Mouse (Mus musculus) forelimb bud, embryonic 11.5 days (tissue): ENCODE data around the gene Nemp2.
"Not testable (repeated sequence)": the region's sequence is repeated elsewhere in the genome, so short reads cannot be mapped to it uniquely, and the experiment has no call there.

Experiments used
- DNase-seq: peaks from one replicate; pipeline ENCODE4 v3.0.0-alpha.2; 2012; ENCODE audit warnings: low read depth, low spot score

Gene Nemp2

GRCm38 (mm10) chr1:52653366-52653765 lies 22.9 kb downstream of the Nemp2 start:
- no peak for DNase-seq

GRCm38 (mm10) chr1:52655153-52655552 lies 24.6 kb downstream of the Nemp2 start:
- no peak for DNase-seq

DNA sequence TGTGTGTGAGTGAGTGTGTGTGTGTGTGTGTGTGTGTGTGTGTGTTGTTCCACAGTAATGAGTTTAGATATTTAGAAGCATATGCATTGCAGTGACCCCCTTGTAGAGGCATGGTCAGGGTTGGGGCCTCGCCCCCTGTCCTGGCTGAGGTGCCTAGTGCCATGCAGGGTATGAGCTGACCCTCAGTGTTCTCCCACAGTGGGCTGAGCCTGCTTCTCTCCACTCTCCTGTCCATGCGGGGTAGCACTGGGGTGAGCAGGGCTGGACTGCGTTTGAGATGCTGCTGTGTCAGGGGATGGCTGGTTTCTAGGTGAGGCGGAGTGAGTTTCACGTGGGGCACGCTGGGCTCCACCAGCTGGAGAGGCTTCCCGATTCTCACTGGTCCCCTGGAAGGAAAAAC lies 27.7 kb downstream of the Nemp2 start:
- no peak for DNase-seq

DNA sequence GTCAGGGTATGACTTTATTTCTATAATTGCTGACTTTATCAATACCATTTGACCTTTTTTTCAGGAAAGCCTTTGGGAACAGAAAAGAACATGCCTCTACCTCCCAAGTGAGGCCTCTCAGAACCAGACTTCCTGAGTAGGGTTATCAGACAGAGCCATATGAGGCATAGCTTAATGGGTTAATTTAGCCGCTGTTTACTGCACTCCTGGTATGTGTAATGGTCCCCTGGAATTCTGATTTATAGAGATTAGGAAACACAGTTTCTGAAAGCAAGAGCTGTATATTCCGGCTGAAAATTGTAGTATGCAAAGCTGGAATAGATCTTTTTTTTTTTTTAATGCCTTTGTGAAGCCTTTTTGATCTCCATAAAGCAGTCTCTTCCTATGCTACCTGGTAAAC lies 29.8 kb downstream of the Nemp2 start:
- no peak for DNase-seq

DNA sequence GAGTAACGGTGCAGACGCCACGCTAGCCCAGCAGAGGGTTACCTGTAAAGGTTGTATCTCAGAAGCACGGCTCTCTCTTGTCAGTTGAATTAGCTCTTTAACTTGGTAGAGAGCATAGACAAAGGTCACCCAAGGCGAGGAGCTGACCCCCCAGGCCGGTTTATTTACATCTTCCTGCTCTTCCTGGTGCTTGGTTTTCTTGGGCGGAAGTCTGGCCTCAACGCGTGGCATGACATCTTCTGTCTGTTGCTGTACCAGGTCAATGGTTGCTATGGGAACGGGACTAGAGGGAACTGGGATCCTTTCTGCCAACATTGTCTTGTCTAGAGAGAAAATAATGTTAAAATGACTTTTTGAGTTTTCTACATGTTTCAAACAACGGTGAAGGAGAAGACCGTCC lies 30.3 kb downstream of the Nemp2 start:
- DNase-seq: no peak

- DNase-seq: no peak
These were observed 32.7 kb downstream of the Nemp2 start for GRCm38 (mm10) chr1:52663228-52663627.

DNA sequence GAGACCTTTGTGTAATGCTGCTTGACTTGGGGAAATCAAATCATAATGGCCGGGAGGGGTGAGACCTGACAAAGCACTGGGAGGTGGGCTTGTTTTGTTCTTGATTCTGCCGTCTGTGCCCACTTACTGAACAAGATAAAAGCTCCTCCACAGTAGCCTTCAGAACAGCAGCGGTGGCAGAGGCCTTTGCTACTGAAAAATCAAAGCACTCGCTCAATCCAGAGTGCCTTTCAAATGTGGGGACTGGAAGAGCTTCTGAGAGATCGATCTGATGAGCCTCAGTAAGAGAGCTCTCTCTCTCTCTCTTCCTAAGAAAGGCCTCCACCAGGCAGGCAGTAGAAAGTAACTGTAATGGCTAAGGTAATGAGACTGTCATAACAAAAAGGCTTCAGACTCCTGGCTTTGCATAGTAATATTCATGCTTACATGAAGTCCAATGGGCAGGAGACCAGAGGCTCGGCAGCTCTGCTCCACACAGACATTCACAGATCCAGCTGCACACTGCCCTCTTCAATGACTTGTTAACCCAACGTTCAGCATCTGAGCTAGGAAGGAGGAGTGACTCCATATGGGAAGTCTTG lies 38.3 kb downstream of the Nemp2 start:
- DNase-seq: no peak

DNA sequence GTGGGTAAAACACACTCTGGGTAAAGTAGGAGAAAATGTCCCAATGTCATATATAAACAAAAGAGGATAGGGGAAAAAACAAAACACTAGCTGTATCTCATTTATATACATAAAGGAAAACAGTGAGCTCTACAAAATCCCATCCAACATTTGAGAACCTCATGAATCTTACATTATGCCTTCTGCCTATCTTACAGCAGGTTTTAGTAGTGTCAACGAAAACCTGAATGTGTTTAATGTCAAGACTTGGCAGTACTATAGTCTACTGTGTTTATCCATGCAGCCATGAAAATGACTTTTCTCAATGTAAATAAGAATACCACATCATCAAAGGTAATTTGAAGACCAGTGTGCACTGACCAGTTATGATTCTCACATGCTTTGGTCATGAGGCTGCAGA lies 39.4 kb downstream of the Nemp2 start:
- no peak for DNase-seq

GRCm38 (mm10) chr1:52675561-52676551 lies 45.4 kb downstream of the Nemp2 start:
- DNase-seq: no peak

- DNase-seq: no peak
These were observed 46.1 kb downstream of the Nemp2 start for GRCm38 (mm10) chr1:52676621-52677020.

DNA sequence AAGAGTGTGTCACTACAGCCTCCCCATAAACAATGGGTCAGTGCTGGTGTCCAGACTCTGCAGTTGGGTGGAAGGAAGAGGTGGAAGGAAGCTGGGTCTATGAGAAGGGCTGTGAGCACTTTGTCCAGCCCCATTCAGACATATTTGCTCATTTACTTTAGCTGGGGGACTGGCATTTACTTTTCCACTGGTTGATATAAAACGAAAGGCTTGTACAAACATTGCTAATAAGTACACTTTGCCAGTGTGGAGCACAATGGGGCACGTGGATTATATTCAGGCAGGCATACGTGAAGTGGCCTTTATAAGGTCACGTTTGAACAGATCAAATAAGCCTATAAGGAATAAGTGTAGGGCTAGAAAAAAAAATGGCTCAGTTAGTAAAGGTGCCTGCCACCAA lies 53.0 kb downstream of the Nemp2 start:
- no peak for DNase-seq

DNA sequence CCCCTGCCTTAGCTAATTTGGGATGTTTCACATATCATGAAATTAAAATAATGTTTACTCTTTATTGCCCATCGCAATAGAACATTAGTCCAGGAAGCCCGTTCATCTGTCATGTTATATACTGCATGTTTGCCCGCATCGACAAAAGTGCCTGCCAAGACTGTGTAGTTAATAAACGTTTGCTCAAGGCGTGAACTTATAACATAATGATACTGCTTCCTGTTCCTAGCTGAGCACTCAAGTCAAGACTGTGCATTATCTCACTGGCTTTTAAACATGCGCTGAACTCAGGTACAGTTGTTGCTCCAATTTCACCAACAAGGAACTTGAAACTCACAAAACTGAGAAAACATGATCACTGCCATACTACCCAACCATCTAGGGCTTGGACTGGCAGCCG lies 57.1 kb downstream of the Nemp2 start:
- no peak for DNase-seq

DNA sequence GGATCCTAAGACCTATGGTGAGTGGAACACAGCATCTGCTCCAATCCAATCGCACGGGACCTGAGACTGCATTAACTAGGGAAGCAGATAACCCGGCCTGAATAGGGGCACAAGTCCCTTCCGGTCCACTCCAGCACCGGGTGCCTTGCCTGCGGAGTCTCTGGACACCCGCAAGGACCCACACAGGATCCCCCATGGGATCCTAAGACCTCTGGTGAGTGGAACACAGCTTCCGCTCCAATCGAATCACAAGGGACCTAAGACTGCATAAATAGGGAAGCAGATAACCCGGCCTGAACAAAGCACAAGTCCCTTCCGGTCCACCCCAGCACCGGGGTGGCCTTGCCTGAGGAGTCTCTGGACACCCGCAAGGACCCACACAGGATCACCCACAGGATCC lies 64.0 kb downstream of the Nemp2 start:
- DNase-seq: not testable (repeated sequence)
